Mouse (Mus musculus): ENCODE measurements around the gene Inava.

The Inava gene

GRCm38 (mm10) chr1:136233892-136234594, at the start of gene Inava:
Gene Inava (minus strand): TSS chr1:136234264.
- peak; percentile 40 to 43 for DNase-seq

- no peak for DNase-seq
Measured at GRCm38 (mm10) chr1:136277366-136277765, 43.3 kb upstream of the Inava start.

GRCm38 (mm10) chr1:136268224-136268623, 34.2 kb upstream of the Inava start:
- DNase-seq = no peak

- no peak for DNase-seq
Measured at GRCm38 (mm10) chr1:136266127-136266526, 32.1 kb upstream of the Inava start.

GRCm38 (mm10) chr1:136263355-136263754, 29.3 kb upstream of the Inava start:
- no peak for DNase-seq

- no peak for DNase-seq
Measured at GRCm38 (mm10) chr1:136260635-136261238, 26.7 kb upstream of the Inava start, which contains the start of gene Gpr25. Gene Gpr25 (minus strand): TSS chr1:136260873.

GRCm38 (mm10) chr1:136259893-136260634, 26.0 kb upstream of the Inava start:
- DNase-seq = peak in 1 of 2 experiments; percentile 35

- DNase-seq = peak in 1 of 2 experiments; percentile 25
Measured at GRCm38 (mm10) chr1:136259543-136259892, 25.5 kb upstream of the Inava start.

GRCm38 (mm10) chr1:136258495-136258894, 24.4 kb upstream of the Inava start:
- no peak for DNase-seq

- no peak for DNase-seq
Measured at GRCm38 (mm10) chr1:136255657-136256056, 21.6 kb upstream of the Inava start.

- DNase-seq = no peak
Measured at GRCm38 (mm10) chr1:136255174-136255573, 21.1 kb upstream of the Inava start.

- DNase-seq = no peak
Measured at GRCm38 (mm10) chr1:136254503-136255065, 20.5 kb upstream of the Inava start.

GRCm38 (mm10) chr1:136253472-136253871, 19.4 kb upstream of the Inava start:
- peak; percentile 17 to 28 for DNase-seq

GRCm38 (mm10) chr1:136249662-136250061, 15.6 kb upstream of the Inava start:
- peak; percentile 23 to 26 for DNase-seq

GRCm38 (mm10) chr1:136247393-136247792, 13.3 kb upstream of the Inava start:
- no peak for DNase-seq

GRCm38 (mm10) chr1:136244469-136244868, 10.4 kb upstream of the Inava start:
- no peak for DNase-seq

- no peak for DNase-seq
Measured at GRCm38 (mm10) chr1:136241801-136242200, 7.7 kb upstream of the Inava start.

- no peak for DNase-seq
Measured at GRCm38 (mm10) chr1:136238495-136238894, 4.4 kb upstream of the Inava start.

GRCm38 (mm10) chr1:136234595-136235092, 580 bp upstream of the Inava start:
- no peak for DNase-seq

- DNase-seq = peak in 1 of 2 experiments; percentile 14
Measured at GRCm38 (mm10) chr1:136232986-136233790, 876 bp downstream of the Inava start.

GRCm38 (mm10) chr1:136232285-136232926, 1.7 kb downstream of the Inava start:
- no peak for DNase-seq

GRCm38 (mm10) chr1:136231596-136231995, 2.5 kb downstream of the Inava start:
- DNase-seq = no peak

Data from B cell, adult 2 months (primary cell).